10 mouse cellular contexts compared by ENCODE assay signal in genomic region chr12:85397063-85397959, GRCm38 (mm10). TPM values are rescaled to one million over a fixed set of nuclear protein-coding genes. Genes with fewer than 3 reads are reported as not detected.
DNase-seq lines count a peak whose midpoint lies in the region; ATAC-seq and TF ChIP-seq lines count a peak whose summit lies in the region.
"Had no signal": no experiment of that assay in that cellular context is flagged by ENCODE, and none has a peak within 500 bp of the region (broad histone marks: within the 10 kb centered on the region; RNA-seq: fewer than 3 reads in every experiment).

No protein-coding gene starts in this region.

- no peak overlapping the region for H3K4me2 ChIP-seq in limb, embryonic 12.5 days
- H3K4me2 ChIP-seq in lung, postnatal 0 days (replicated peaks; ENCODE audit: low read depth, low read length): peak overlapping the region; percentile 14; the same call in 1 of the 2 replicates
- H3K4me2 ChIP-seq in stomach, embryonic 15.5 days: no peak overlapping the region

- H3K9me3 ChIP-seq in limb, embryonic 12.5 days: no peaks in the 10 kb centered on the region
- no peaks in the 10 kb centered on the region for H3K9me3 ChIP-seq in limb, embryonic 10.5 days (replicated peaks)
- no peaks in the 10 kb centered on the region for H3K9me3 ChIP-seq in lung, postnatal 0 days (ENCODE audit: low read length)
- no peaks in the 10 kb centered on the region for H3K9me3 ChIP-seq in stomach, embryonic 15.5 days

- TF ChIP-seq EP300 in lung, postnatal 0 days (IDR thresholded peaks at IDR 0.05): peak; percentile 98

- 81% methylated on average over 18 of the region's 18 CpGs for WGBS in limb, embryonic 12.5 days
- WGBS in limb, embryonic 10.5 days: 81% methylated on average over 18 of the region's 18 CpGs
- WGBS in lung, postnatal 0 days: 27% methylated on average over 18 of the region's 18 CpGs
- WGBS in stomach, embryonic 15.5 days: 59% methylated on average over 18 of the region's 18 CpGs

- TF ChIP-seq CTCF in lung, postnatal 0 days (IDR thresholded peaks at IDR 0.05): no peak

- ATAC-seq in limb, embryonic 12.5 days (ENCODE audit: insufficient number of reproducible peaks, insufficient read depth, low FRiP score, low TSS enrichment, low read depth): no peak
- peak; percentile 89 for ATAC-seq in lung, postnatal 0 days
- no peak for ATAC-seq in stomach, embryonic 15.5 days (ENCODE audit: insufficient read depth, low FRiP score, low read depth)

- no peak overlapping the region for H3K4me3 ChIP-seq in limb, embryonic 12.5 days (replicated peaks)
- no peak overlapping the region for H3K4me3 ChIP-seq in limb, embryonic 10.5 days
- no peak overlapping the region for H3K4me3 ChIP-seq in lung, postnatal 0 days (ENCODE audit: low read depth, low read length)
- no peak overlapping the region for H3K4me3 ChIP-seq in stomach, embryonic 15.5 days (replicated peaks)

- no peaks in the 10 kb centered on the region for H3K4me1 ChIP-seq in limb, embryonic 12.5 days (replicated peaks)
- H3K4me1 ChIP-seq in limb, embryonic 10.5 days: peaks cover 9% of the 10 kb centered on the region
- peaks cover 25% of the 10 kb centered on the region for H3K4me1 ChIP-seq in lung, postnatal 0 days (ENCODE audit: insufficient read depth, low read depth, low read length)
- H3K4me1 ChIP-seq in stomach, embryonic 15.5 days: no peaks in the 10 kb centered on the region; the same call in 1 of the 2 replicates

- no peaks in the 10 kb centered on the region for H3K27me3 ChIP-seq in limb, embryonic 12.5 days
- H3K27me3 ChIP-seq in limb, embryonic 10.5 days (ENCODE audit: low read depth, poor library complexity, severe bottlenecking): no peaks in the 10 kb centered on the region
- no peaks in the 10 kb centered on the region for H3K27me3 ChIP-seq in lung, postnatal 0 days (replicated peaks; ENCODE audit: insufficient read depth, low read length)
- H3K27me3 ChIP-seq in stomach, embryonic 15.5 days (replicated peaks): no peaks in the 10 kb centered on the region

- no peak for DNase-seq in limb, embryonic 10.5 days (ENCODE audit: low spot score)
- DNase-seq in adrenal gland, postnatal 36 days: peak; percentile 50 to 66
- peak; percentile 96 for DNase-seq in lung, postnatal 0 days (ENCODE audit: low spot score)
- DNase-seq in embryo, embryonic 9.5 days (ENCODE audit: extremely low spot score): no peak
- DNase-seq in kidney, postnatal 10 days: no peak
- DNase-seq: cerebellum, postnatal 10 days; right cerebral cortex, adult 18-20 months had no signal

- H3K27ac ChIP-seq in limb, embryonic 12.5 days: no peak overlapping the region
- no peak overlapping the region for H3K27ac ChIP-seq in limb, embryonic 10.5 days
- H3K27ac ChIP-seq in lung, postnatal 0 days (ENCODE audit: low read length): peak overlapping the region; percentile 95
- H3K27ac ChIP-seq in stomach, embryonic 15.5 days: peak overlapping the region; percentile 9; the same call in 1 of the 2 replicates
- H3K27ac ChIP-seq: liver, embryonic 14.5 days had no signal

- H3K36me3 ChIP-seq in limb, embryonic 12.5 days: no peaks in the 10 kb centered on the region
- no peaks in the 10 kb centered on the region for H3K36me3 ChIP-seq in limb, embryonic 10.5 days
- H3K36me3 ChIP-seq in lung, postnatal 0 days (ENCODE audit: insufficient read depth, low read length): no peaks in the 10 kb centered on the region
- H3K36me3 ChIP-seq in stomach, embryonic 15.5 days: no peaks in the 10 kb centered on the region

- H3K9ac ChIP-seq in limb, embryonic 12.5 days (replicated peaks): 0 out of 2 replicates have a peak overlapping the region, but pooled peaks have one; percentile 2
- H3K9ac ChIP-seq in lung, postnatal 0 days (replicated peaks; ENCODE audit: low read depth): no peak overlapping the region
- H3K9ac ChIP-seq in stomach, embryonic 15.5 days: no peak overlapping the region
- H3K9ac ChIP-seq: liver, embryonic 14.5 days had no signal

RNA-seq across cellular contexts. Expression of gene Tmed10, which starts 22.7 kb away (rescaled TPM):
- polyA plus RNA-seq in limb, embryonic 12.5 days (2016; fragmentation: Nextera tagmentation; extraction: Ambion mirVana): 264 and 268 TPM in 2 replicates
- polyA plus RNA-seq in limb, embryonic 10.5 days (2016; fragmentation: Nextera tagmentation; extraction: Ambion mirVana): 264 and 277 TPM in 2 replicates
- 100 to 1,000 TPM; 291 to 336 TPM for total RNA-seq in adrenal gland, postnatal 36 days (2021)
- polyA plus RNA-seq in lung, postnatal 0 days (2015; fragmentation: Nextera tagmentation; extraction: Ambion mirVana): 329 and 354 TPM in 2 replicates
- 359 and 399 TPM in 2 replicates for polyA plus RNA-seq in stomach, embryonic 15.5 days (2015; fragmentation: Nextera tagmentation; extraction: Ambion mirVana)

RNA-seq across cellular contexts. Expression of gene Nek9, which starts 58.1 kb away (rescaled TPM):
- polyA plus RNA-seq in limb, embryonic 12.5 days (2016; fragmentation: Nextera tagmentation; extraction: Ambion mirVana): 31.1 and 39.1 TPM in 2 replicates
- polyA plus RNA-seq in limb, embryonic 10.5 days (2016; fragmentation: Nextera tagmentation; extraction: Ambion mirVana): 26.0 and 29.9 TPM in 2 replicates
- total RNA-seq in adrenal gland, postnatal 36 days (2021): 10 to 100 TPM; 91.1 to 94.2 TPM
- 11.1 and 11.5 TPM in 2 replicates for polyA plus RNA-seq in lung, postnatal 0 days (2015; fragmentation: Nextera tagmentation; extraction: Ambion mirVana)
- 16.2 and 18.8 TPM in 2 replicates for polyA plus RNA-seq in stomach, embryonic 15.5 days (2015; fragmentation: Nextera tagmentation; extraction: Ambion mirVana)

Comparison
In these comparisons a context has a peak if more than half of its experiments do, and no peak if none do; other contexts are left out.
1. H3K27ac ChIP-seq: peak in lung, postnatal 0 days (single experiment) and stomach, embryonic 15.5 days (single experiment); none in limb, embryonic 12.5 days (single experiment) and limb, embryonic 10.5 days (single experiment).
2. DNase-seq: peak in adrenal gland, postnatal 36 days (2 of 2) and lung, postnatal 0 days (single experiment); none in limb, embryonic 10.5 days (single experiment), embryo, embryonic 9.5 days (single experiment) and kidney, postnatal 10 days (single experiment).